Mouse (Mus musculus) kidney, postnatal 36 days (tissue): Measurements from ENCODE around the gene Kdr.
"Not testable (repeated sequence)": the region's sequence is repeated elsewhere in the genome, so short reads cannot be mapped to it uniquely, and the experiment has no call there.

Experiments
- DNase-seq, 2 experiments: peaks; one replicate each; pipeline ENCODE4 v3.0.0; 2021 to 2022; ENCODE audit warnings: mixed read lengths in 2 of 2

Gene Kdr

GRCm38 (mm10) chr5:75959809-75960208, 18.4 kb downstream of the Kdr start:
- no peak for DNase-seq

- no peak for DNase-seq
Measured at GRCm38 (mm10) chr5:75956526-75956925, 21.7 kb downstream of the Kdr start.

GRCm38 (mm10) chr5:75955876-75956275, 22.4 kb downstream of the Kdr start:
- DNase-seq, result no peak

GRCm38 (mm10) chr5:75954778-75955330, 23.4 kb downstream of the Kdr start:
- DNase-seq, result no peak

GRCm38 (mm10) chr5:75954218-75954617, 24.0 kb downstream of the Kdr start:
- no peak for DNase-seq

GRCm38 (mm10) chr5:75952131-75952795, 26.0 kb downstream of the Kdr start:
- no peak for DNase-seq

GRCm38 (mm10) chr5:75950866-75951265, 27.4 kb downstream of the Kdr start:
- DNase-seq, result no peak

GRCm38 (mm10) chr5:75945394-75945793, 32.9 kb downstream of the Kdr start:
- DNase-seq, result peak in 1 of 2 experiments; percentile 53

GRCm38 (mm10) chr5:75943301-75943700, 35.0 kb downstream of the Kdr start:
- DNase-seq, result no peak

- no peak for DNase-seq
Measured at GRCm38 (mm10) chr5:75941775-75942580, 36.3 kb downstream of the Kdr start.

GRCm38 (mm10) chr5:75939144-75939732, 39.0 kb downstream of the Kdr start:
- DNase-seq, result peak in 1 of 2 experiments; percentile 29

GRCm38 (mm10) chr5:75938012-75938411, 40.2 kb downstream of the Kdr start:
- no peak for DNase-seq

GRCm38 (mm10) chr5:75936223-75936622, 42.0 kb downstream of the Kdr start:
- DNase-seq, result no peak

GRCm38 (mm10) chr5:75935225-75935624, 43.0 kb downstream of the Kdr start:
- no peak for DNase-seq

GRCm38 (mm10) chr5:75934201-75934600, 44.1 kb downstream of the Kdr start:
- no peak for DNase-seq

GRCm38 (mm10) chr5:75933521-75934044, 44.7 kb downstream of the Kdr start:
- DNase-seq, result peak; percentile 89 to 91

GRCm38 (mm10) chr5:75931458-75931857, 46.8 kb downstream of the Kdr start:
- not testable (repeated sequence) for DNase-seq

GRCm38 (mm10) chr5:75929960-75930359, 48.3 kb downstream of the Kdr start:
- DNase-seq, result no peak

- DNase-seq, result peak; percentile 62 to 77
Measured at GRCm38 (mm10) chr5:75922677-75923076, 55.6 kb downstream of the Kdr start.

GRCm38 (mm10) chr5:75921730-75922387, 56.4 kb downstream of the Kdr start:
- peak in 1 of 2 experiments; percentile 14 for DNase-seq

- DNase-seq, result no peak
Measured at GRCm38 (mm10) chr5:75919601-75920000, 58.7 kb downstream of the Kdr start.

GRCm38 (mm10) chr5:75918139-75918538, 60.1 kb downstream of the Kdr start:
- DNase-seq, result peak; percentile 35 to 52

- peak in 1 of 2 experiments; percentile 37 for DNase-seq
Measured at GRCm38 (mm10) chr5:75917231-75917630, 61.0 kb downstream of the Kdr start.
